Mouse (Mus musculus): ENCODE results near the gene Mfrp.

Gene Mfrp

GRCm38 (mm10) chr9:44130581-44131275, 29.2 kb downstream of the Mfrp start:
- no peak for DNase-seq (ENCODE audit: low spot score in 2 of 2)

GRCm38 (mm10) chr9:44131276-44131590, 29.7 kb downstream of the Mfrp start:
- DNase-seq (ENCODE audit: low spot score in 2 of 2): no peak

- DNase-seq (ENCODE audit: low spot score in 2 of 2): no peak
Observed at GRCm38 (mm10) chr9:44132200-44132599, 30.7 kb downstream of the Mfrp start.

- DNase-seq (ENCODE audit: low spot score in 2 of 2): no peak
Observed at GRCm38 (mm10) chr9:44133287-44133686, 31.8 kb downstream of the Mfrp start.

- DNase-seq (ENCODE audit: low spot score in 2 of 2): no peak
Observed at GRCm38 (mm10) chr9:44134101-44134850, 32.7 kb downstream of the Mfrp start, which contains the start of gene Mcam. TSS of gene Mcam (plus strand) at chr9:44134469.

- DNase-seq (ENCODE audit: low spot score in 2 of 2): no peak
Observed at GRCm38 (mm10) chr9:44134851-44135730, 33.6 kb downstream of the Mfrp start.

- no peak for DNase-seq (ENCODE audit: low spot score in 2 of 2)
Observed at GRCm38 (mm10) chr9:44135731-44136411, 34.3 kb downstream of the Mfrp start.

- DNase-seq (ENCODE audit: low spot score in 2 of 2): no peak
Observed at GRCm38 (mm10) chr9:44137846-44138245, 36.3 kb downstream of the Mfrp start.

- DNase-seq (ENCODE audit: low spot score in 2 of 2): no peak
Observed at GRCm38 (mm10) chr9:44141951-44142350, 40.4 kb downstream of the Mfrp start.

- DNase-seq (ENCODE audit: low spot score in 2 of 2): no peak
Observed at GRCm38 (mm10) chr9:44143421-44143820, 41.9 kb downstream of the Mfrp start.

GRCm38 (mm10) chr9:44144023-44144717, 42.6 kb downstream of the Mfrp start:
- DNase-seq (ENCODE audit: low spot score in 2 of 2): no peak

- no peak for DNase-seq (ENCODE audit: low spot score in 2 of 2)
Observed at GRCm38 (mm10) chr9:44144718-44145060, 43.2 kb downstream of the Mfrp start.

- no peak for DNase-seq (ENCODE audit: low spot score in 2 of 2)
Observed at GRCm38 (mm10) chr9:44147290-44147689, 45.8 kb downstream of the Mfrp start.

Measured in right cerebral cortex, adult 2 months (tissue).